Mouse (Mus musculus) adrenal gland, adult 8-10 months (tissue): ENCODE measurements around the gene Gm20696. TPM values are rescaled to one million over a fixed set of nuclear protein-coding genes. Genes with fewer than 3 reads are reported as not detected.

Experiments used
- DNase-seq: peaks from one replicate; pipeline ENCODE4 v3.0.0; 2022
- total RNA-seq, 4 experiments: library from RNA; stranded (reverse); gene quantifications; 2 replicates each; pipeline ENCODE4 v1.2.4; 2022

Gene Gm20696
- total RNA-seq, 4 experiments from 2014 or later = 3.3 to 9.8 (median 5.5) TPM

- DNase-seq = no peak
Observed at GRCm38 (mm10) chr6:99624542-99624941, 42.1 kb downstream of the Gm20696 start.

GRCm38 (mm10) chr6:99623641-99624040 is 43.0 kb downstream of the Gm20696 start:
- DNase-seq = no peak

GRCm38 (mm10) chr6:99621167-99621566 is 45.4 kb downstream of the Gm20696 start:
- DNase-seq = no peak

- DNase-seq = no peak
Observed at GRCm38 (mm10) chr6:99620471-99620870, 46.1 kb downstream of the Gm20696 start.

GRCm38 (mm10) chr6:99619964-99620363 is 46.6 kb downstream of the Gm20696 start:
- no peak for DNase-seq

DNA sequence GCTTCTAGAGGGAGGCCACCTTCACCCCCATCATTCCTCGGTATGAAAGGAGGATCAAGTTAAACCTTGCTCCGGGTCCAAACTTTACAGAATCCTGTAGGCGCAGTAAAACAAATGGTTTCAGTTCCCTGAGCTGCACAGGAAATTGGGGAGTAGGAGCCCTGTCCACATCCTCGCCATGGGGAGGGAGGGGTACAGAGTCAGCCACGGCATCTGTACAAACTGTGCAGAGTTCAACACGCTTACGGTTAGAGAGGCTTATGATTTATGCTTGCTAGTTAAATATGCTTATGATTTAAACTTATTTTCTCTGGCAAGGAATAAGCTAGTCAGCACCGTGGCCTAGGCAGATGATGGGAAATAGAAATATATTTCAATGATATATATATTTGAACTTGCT is 47.1 kb downstream of the Gm20696 start:
- no peak for DNase-seq

GRCm38 (mm10) chr6:99617867-99618266 is 48.7 kb downstream of the Gm20696 start:
- no peak for DNase-seq

GRCm38 (mm10) chr6:99617415-99617814 is 49.2 kb downstream of the Gm20696 start:
- no peak for DNase-seq

- no peak for DNase-seq
Observed at GRCm38 (mm10) chr6:99615272-99615751, 51.3 kb downstream of the Gm20696 start.

DNA sequence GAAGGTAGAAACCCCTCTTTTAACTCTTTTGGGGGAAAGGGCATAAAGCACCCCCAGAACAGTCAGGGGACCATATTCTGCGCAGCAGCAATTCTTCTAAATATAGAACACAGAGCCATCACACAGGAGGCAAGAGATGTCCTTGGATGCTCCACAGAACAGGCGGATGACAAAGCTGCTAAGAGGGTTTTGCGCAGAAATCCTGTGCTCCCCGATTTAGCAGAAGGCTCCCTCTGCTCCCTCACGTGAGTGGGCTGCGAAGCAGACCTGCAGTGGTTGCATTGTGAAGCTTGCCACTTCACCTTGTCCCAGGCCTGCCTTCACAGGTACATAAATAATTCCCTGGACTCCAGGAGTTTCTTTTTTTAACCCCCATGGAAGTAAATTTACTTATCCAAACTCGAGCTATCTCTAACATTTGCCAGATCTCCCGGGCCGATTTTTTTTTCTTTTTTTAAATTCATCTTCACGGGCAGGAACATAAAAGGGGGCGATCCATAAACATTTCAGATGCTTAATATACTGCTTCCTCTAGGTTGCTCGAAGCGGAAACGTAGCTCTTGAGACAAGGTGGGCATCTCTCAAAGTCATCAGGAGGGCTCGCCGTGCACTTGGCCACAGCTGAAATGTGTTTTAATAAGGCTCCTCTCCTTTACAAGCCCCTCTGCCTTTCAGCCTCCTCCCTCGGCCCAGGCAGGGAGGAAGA is 51.9 kb downstream of the Gm20696 start:
- DNase-seq = no peak

GRCm38 (mm10) chr6:99611866-99612265 is 54.7 kb downstream of the Gm20696 start:
- no peak for DNase-seq

DNA sequence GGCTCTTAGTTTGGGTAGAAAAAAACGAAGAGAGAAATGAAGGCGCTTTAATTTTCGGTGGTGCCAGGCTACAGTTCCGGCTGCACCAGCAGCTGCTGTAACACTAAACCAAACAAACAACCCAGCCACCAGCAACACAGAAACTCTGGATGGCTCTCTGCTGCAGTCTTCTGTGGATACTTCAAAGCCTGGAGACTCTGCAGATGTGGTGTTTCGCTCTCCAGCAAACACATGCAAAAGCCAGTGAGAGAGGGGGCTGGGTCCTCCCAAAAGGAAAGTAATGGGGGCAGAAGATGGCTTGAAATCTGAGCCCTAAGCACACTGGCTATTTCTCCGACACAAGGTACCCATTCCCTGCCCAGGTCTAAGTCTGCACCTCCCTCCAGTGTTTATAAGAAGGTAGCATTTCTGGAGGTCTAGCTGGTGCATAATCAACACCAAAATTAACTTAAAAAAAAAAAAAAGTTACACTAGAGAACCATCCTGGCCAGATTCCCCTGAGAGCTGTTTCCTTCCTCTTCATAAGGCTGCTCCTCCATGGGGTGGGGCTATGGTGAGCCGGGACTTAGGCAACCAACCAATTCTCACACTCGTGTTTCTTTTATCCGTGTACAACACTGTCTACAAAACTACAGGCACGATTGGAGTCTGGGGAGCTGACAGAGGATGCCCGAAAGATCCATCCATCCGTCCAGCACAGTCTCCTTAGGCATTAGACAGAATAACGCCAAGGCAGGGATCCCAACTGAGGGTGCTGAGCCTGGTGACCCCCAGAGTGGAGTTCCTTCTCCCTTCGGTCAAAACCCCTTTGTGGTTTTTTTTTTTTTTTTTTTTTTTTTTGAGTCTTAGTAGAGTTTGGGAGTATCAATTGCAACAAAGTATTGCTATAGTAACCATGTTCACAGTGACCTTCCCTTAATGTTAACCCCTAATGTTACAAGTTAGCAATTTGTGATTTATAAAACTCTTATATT is 55.9 kb downstream of the Gm20696 start:
- no peak for DNase-seq

- DNase-seq = no peak
Observed at GRCm38 (mm10) chr6:99606079-99606478, 60.5 kb downstream of the Gm20696 start.

- no peak for DNase-seq
Observed at GRCm38 (mm10) chr6:99604758-99605157, 61.8 kb downstream of the Gm20696 start.

GRCm38 (mm10) chr6:99602434-99602833 is 64.2 kb downstream of the Gm20696 start:
- DNase-seq = no peak

GRCm38 (mm10) chr6:99600886-99601285 is 65.7 kb downstream of the Gm20696 start:
- DNase-seq = no peak

DNA sequence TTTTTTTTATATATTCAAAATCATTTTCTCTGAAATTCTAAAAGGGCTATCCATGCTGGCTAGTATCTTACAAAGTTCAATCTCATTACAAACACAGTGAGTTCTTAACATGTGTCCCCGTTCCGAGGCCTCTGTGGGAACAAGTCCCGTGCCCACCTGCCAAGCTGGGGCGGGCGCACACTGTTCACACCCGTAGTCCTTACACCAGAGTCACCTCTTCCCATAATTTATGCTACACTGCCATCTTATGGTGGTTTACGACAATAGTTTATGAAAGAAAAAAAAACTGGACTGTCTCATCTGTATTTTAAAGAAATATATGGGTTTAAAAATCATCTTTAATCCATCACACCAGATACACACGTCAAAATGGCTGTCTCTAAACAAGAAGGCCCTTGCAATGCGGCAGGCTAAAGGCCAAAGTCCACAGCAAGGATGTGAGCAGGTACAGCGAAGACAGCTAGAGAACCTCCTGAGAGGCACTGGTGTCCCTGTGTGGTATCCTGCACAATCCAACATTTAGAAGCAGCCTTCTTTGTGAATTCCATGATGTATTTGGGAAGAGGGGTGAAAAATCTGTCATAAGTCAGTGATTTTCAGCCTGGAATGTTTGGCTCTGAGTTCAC is 66.3 kb downstream of the Gm20696 start:
- DNase-seq = no peak

DNA sequence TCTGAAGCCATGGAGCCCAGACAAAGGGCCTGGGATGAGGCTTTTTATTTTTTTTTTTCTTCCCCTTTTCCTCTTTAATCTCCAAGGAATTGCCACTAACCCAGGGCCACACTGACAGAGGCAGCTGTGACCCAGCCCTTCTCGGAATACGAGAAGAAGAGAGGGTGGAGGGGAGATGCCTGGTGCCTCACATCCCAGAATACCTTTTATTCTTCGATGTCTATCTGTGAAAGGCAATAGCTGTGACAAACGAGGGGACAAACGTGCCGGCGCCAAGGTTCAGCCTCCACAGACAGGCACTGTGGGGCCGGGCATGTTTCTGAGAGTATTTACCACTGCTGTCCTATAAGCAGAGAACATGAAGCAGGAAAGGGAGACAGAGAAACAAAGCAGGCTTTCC is 66.9 kb downstream of the Gm20696 start:
- no peak for DNase-seq

DNA sequence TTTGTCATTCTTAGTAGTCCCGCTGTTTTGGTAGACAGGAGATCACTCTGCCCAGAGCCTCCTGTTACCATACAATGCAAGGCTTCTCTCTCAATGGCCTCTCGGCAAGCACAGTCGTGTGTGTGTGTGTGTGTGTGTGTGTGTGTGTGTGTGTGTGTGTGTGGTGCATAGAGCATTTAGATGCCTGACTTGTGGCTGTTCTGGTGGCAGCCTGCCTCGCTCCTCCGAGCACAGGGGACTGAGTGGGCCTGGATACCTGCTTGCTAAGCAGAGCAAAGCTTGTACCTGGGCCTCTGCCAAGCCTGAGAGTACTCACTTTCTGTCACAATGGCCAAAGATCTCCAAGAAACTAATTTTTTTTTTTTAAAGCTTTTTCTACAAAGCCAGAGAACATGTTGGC is 67.4 kb downstream of the Gm20696 start:
- no peak for DNase-seq

GRCm38 (mm10) chr6:99577040-99577439 is 89.6 kb downstream of the Gm20696 start:
- DNase-seq = no peak

DNA sequence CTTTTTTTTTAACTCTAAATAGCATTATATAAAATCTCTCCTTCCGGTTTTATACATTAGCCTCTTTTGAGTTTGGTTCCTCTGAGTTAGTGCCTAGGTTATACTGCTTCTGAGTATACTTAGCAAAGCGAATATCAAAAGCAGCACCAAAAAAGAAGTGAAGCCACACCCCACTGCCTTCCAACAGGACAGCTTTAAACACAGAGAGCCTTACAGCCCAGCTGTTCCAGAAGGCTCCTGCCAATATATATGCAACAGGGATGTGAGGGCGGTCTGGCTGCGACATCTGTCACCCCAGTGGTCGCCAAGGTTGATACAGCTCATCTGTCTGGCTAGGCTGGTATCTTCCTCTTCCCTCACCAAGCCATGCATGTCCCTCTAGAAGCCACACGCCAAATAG is 91.0 kb downstream of the Gm20696 start:
- DNase-seq = no peak

- no peak for DNase-seq
Observed at GRCm38 (mm10) chr6:99573343-99573742, 93.3 kb downstream of the Gm20696 start.

DNA sequence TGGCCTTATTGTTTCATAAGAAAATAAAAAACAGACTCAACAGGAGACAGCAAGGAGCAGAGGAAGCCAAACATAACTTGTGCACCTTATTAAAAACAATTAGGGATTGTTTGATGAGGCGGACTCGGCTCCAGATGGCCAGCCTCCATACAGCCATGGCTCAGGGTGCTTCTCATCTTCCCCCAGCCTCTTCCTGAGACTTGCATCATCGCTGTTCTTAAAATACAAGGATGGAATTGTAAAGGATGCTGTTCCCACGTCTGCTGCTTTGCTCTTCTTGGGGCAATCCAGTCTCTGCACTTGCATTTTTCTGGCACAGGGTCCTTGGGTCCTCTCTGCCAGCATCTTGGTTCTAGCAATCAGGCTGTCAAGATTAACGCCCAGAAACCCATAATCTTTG is 94.5 kb downstream of the Gm20696 start:
- DNase-seq = no peak
